Mouse (Mus musculus): ENCODE results near the gene Snx13. TPM values are rescaled to one million over a fixed set of nuclear protein-coding genes. Genes with fewer than 3 reads are reported as not detected.

Gene Snx13
- total RNA-seq (2021) = 10 to 100 TPM; 57.3 to 61.4 TPM

DNA sequence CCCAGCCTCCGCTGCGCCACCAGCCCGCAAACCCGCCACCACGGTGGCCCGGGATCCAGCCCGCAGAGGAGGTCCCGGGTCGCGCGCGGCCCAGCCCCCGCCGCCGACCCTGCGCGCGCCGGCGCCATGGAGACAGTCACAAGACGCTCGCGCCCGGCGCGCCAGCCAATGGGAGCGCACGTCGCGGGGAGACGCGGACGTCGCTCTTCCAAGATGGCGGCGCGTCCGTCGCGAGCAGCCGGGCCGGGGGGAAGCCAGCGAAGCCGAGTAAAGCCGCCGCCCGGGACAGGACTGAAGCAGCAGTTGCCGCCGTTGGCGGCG is at the start of gene Snx13:
Gene Snx13 (plus strand): TSS at position 188 of the 321 bp plus-strand sequence.
- peak; percentile 81 for DNase-seq (ENCODE audit: low spot score)
- intact Hi-C loops (cut with DNase I) = loop anchor here (5.0 kb wide), 1 partner anchor 65 kb away; no protein-coding TSS in a partner anchor

DNA sequence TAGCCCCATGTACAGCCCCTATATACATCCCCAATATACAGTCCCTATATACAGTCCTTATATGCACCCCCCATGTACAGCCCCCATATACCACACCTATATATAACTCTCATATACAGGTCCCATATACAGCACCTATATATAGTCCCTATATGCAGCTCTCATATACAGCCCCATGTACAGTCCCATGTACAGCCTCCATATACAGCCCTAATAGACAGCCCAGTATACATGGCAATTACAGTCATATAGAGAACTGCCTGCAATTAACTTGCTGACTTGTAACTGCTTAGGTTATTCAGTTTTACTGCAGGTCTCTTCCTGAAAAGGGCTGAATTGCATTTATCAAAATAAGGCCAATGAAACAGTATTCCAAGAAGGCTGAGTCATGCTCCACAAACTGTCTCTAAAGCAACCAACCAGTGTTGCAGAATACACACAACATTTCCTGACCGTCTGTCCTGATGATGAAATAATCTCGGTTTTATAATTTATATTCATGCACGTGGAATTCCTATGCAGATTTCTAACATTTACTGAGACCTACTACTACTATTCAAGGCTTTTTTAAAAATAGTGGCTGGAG is 49.3 kb upstream of the Snx13 start:
- intact Hi-C loops (cut with DNase I) = no loop called here
- no peak for DNase-seq (ENCODE audit: low spot score)

GRCm38 (mm10) chr12:34998778-34999467 is 48.1 kb upstream of the Snx13 start:
- no peak for DNase-seq (ENCODE audit: low spot score)
- intact Hi-C loops (cut with DNase I) = no loop called here

- intact Hi-C loops (cut with DNase I) = no loop called here
- no peak for DNase-seq (ENCODE audit: low spot score)
Observed at GRCm38 (mm10) chr12:35000323-35000722, 46.7 kb upstream of the Snx13 start.

DNA sequence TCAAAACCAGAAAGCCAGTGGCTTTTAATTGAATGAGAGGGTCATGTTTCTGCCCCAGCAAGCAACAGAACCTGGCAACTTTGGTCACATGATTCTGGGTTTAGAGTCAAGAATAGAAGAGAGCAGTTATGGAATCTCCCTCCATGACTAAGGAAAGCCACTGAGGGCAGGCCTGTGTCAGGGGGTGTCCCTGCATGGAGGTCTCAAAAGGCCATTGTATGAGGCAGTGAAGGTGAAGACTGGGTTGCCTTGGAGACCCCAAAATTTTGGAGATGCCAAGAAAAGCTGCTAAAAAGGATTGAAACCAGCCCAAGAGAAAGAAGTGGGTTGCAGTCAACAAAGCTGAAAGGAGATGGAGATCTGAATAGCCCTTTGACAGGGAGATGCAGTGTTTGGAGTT is 41.2 kb upstream of the Snx13 start:
- DNase-seq (ENCODE audit: low spot score) = no peak
- intact Hi-C loops (cut with DNase I) = no loop called here

DNA sequence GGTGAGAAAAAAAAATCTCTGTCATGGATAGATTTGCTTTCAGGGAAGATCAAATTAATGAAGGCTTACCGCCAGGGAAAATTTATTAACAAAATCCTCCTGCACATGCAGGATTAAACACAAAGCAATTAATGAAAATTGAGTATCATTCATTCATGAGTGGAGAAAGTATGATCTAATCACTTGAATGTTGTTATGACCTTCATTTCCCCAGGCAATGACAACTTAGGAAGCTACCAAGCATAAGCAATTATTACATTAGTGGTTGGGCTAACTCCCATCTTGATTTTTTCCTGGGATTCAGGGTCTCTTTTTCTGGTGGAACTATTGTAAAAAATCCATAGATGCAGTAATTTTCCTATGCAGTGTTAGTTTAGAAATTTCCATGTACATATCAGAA is 39.1 kb upstream of the Snx13 start:
- intact Hi-C loops (cut with DNase I) = no loop called here
- no peak for DNase-seq (ENCODE audit: low spot score)

- intact Hi-C loops (cut with DNase I) = no loop called here
- DNase-seq (ENCODE audit: low spot score) = no peak
Observed at GRCm38 (mm10) chr12:35008340-35009137, 38.4 kb upstream of the Snx13 start.

DNA sequence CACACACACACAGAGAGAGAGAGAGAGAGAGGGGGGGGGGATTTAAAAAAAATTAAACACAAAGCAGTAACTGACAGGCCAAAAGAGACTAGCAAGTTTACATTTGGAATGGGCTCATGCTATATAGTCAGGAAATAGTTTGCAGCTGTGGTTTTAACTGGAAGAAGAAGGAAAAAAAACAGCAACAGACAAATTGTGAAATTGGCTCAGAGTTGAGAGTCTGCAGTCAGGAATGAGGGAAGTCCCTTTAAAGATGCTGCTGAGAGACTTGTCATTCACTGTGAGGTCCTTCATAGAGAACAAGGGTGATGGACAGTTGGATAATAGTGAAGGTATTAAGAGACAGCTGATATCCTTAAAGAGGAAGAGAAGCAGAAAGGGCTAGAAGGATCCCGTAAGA is 35.5 kb upstream of the Snx13 start:
- DNase-seq (ENCODE audit: low spot score) = no peak
- intact Hi-C loops (cut with DNase I) = no loop called here

DNA sequence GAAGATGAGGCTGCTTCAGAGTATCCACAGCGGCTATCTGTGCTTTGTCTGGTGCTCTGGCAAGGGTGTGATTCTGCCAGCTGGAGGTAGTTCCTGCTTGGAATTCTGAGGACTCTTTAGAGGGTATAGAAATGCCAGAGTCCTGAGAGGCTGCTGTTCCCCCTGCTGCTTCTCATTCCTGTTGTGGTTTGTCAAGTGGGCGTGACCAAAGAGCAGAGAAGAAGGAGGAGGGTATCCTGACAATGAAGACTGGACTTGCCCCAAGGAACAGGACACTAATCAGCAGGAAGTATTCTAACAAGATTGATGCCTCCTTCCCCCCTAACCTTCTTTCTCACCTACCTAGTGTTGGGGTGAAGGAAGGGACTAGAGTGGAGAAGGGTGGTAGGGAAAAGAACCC is 33.0 kb upstream of the Snx13 start:
- no peak for DNase-seq (ENCODE audit: low spot score)
- intact Hi-C loops (cut with DNase I) = no loop called here

DNA sequence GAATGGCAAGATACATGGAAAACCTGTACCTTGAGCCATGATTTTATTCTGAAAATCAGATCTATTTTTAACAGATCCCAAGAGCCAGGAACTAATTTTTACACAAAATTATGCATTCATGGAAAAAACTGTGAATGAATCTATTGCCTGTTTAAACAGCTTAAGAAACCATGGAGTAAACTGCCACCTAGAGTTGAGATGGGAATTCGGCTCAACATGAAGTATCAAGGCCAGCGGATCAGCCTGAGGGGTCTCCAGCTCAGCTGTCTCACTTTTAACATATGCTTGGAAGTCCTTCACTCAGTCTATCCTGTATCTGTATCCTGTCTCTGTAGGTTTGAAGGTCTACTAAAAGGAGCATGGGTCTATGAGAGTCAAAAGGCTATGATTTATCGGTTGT is 30.9 kb upstream of the Snx13 start:
- intact Hi-C loops (cut with DNase I) = no loop called here
- no peak for DNase-seq (ENCODE audit: low spot score)

- intact Hi-C loops (cut with DNase I) = loop anchor here (1.0 kb wide), 1 partner anchor 352 kb away; no protein-coding TSS in a partner anchor
Observed at GRCm38 (mm10) chr12:35016481-35017250, 30.3 kb upstream of the Snx13 start.

GRCm38 (mm10) chr12:35018679-35019237 is 28.2 kb upstream of the Snx13 start:
- intact Hi-C loops (cut with DNase I) = no loop called here
- DNase-seq (ENCODE audit: low spot score) = no peak

More at GRCm38 (mm10) chr12:35016481-35017250, 30.3 kb upstream of the Snx13 start:
- no peak for DNase-seq (ENCODE audit: low spot score)

GRCm38 (mm10) chr12:35021285-35021684 is 25.7 kb upstream of the Snx13 start:
- DNase-seq (ENCODE audit: low spot score) = no peak
- intact Hi-C loops (cut with DNase I) = no loop called here

GRCm38 (mm10) chr12:35022066-35022465 is 24.9 kb upstream of the Snx13 start:
- intact Hi-C loops (cut with DNase I) = no loop called here
- no peak for DNase-seq (ENCODE audit: low spot score)

GRCm38 (mm10) chr12:35025916-35026432 is 21.0 kb upstream of the Snx13 start:
- intact Hi-C loops (cut with DNase I) = no loop called here
- DNase-seq (ENCODE audit: low spot score) = no peak

DNA sequence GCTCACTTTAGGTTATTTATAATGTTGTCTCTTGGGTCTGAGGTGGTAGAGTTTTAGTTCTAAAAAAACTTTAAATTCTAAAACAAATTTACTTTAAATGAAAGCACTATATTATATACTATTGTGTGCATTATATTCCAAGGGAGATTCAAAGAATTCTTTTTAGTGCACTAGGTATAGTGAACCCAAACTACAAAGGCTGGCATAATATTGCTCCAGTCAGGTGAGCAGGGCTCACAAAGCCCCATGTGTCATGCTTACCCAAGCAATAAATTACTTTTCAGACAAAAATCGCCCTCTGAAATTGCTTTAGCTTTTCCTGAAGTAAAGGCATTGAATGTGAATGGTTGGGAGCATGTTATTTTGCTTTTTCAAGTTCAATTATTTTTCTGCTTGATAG is 19.5 kb upstream of the Snx13 start:
- intact Hi-C loops (cut with DNase I) = no loop called here
- no peak for DNase-seq (ENCODE audit: low spot score)

- intact Hi-C loops (cut with DNase I) = no loop called here
- DNase-seq (ENCODE audit: low spot score) = no peak
Observed at GRCm38 (mm10) chr12:35038668-35039570, 8.1 kb upstream of the Snx13 start.

DNA sequence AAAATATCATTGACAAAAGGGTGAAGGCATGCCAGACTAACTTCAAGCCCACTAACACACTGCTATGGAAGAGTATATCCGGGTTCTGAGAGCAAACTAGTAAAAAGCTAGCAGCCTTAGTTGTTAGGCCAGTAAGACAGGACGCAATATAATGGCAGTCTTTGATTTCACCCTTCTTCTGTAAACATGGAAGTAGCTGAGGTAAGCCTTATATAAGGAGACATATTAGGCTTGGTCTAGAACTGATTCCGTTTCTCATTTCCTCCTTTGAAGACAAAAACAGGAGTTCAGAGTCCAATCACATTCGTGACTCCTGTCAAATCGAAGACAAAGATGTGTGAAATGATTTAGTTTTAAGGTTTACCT is 7.4 kb upstream of the Snx13 start:
- no peak for DNase-seq (ENCODE audit: low spot score)
- intact Hi-C loops (cut with DNase I) = no loop called here

DNA sequence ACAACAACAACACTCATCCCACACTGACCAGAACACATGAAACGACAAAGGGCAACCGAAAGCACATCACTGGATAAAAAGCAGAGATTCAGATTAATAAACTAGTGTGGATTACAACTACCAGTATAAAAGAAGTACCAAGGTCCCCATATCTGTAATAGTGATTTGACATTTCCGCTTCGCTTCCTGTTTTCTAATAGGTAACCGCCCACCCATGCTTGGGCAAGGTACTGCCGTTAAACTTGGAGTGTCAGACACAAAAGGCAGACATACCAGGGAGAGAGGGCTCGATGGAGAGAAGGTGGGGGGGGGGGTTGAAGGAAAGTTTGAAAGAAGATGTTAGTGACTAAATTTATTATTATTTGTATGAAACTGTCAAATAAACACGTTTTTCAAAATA is 5.0 kb upstream of the Snx13 start:
- DNase-seq (ENCODE audit: low spot score) = no peak
- intact Hi-C loops (cut with DNase I) = no loop called here
